Mouse (Mus musculus) midbrain, embryonic 13.5 days (tissue): Measurements from ENCODE around the gene Aifm2. TPM values are rescaled to one million over a fixed set of nuclear protein-coding genes. Genes with fewer than 3 reads are reported as not detected.

ENCODE experiments used
- ATAC-seq: fragments of 200-750 bp; cut with Nextera tagmentation; 2 replicates; pipeline ENCODE4 v1.8.0; 2017; ENCODE audit warnings: mild to moderate bottlenecking, moderate TSS enrichment, moderate library complexity
- H3K27ac ChIP-seq: fragments of 300-500 bp; sonication (generic); 2 replicates; pipeline ENCODE4 v1.5.1; 2015; ENCODE audit warnings: inconsistent platforms, mild to moderate bottlenecking, moderate library complexity
- H3K27me3 ChIP-seq: fragments of 300-500 bp; sonication (generic); 2 replicates; pipeline ENCODE4 v1.6.1; 2015; ENCODE audit warnings: mild to moderate bottlenecking, inconsistent platforms
- H3K36me3 ChIP-seq: fragments of 300-500 bp; sonication (generic); 2 replicates; pipeline ENCODE4 v1.6.1; 2015; ENCODE audit warnings: mild to moderate bottlenecking, inconsistent platforms
- H3K4me1 ChIP-seq: fragments of 300-500 bp; sonication (generic); replicated peaks from 2 replicates; pipeline ENCODE4 v1.6.1; 2015; ENCODE audit warnings: inconsistent platforms
- H3K4me2 ChIP-seq: fragments of 300-500 bp; sonication (generic); replicated peaks from 2 replicates; pipeline ENCODE4 v1.6.1; 2015; ENCODE audit warnings: moderate library complexity, mild to moderate bottlenecking, inconsistent platforms
- H3K4me3 ChIP-seq: fragments of 300-500 bp; sonication (generic); replicated peaks from 2 replicates; pipeline ENCODE4 v1.5.1; 2015; ENCODE audit warnings: mild to moderate bottlenecking, inconsistent platforms
- H3K9ac ChIP-seq: fragments of 300-500 bp; sonication (generic); replicated peaks from 2 replicates; pipeline ENCODE4 v1.6.1; 2015; ENCODE audit warnings: mild to moderate bottlenecking, inconsistent platforms
- H3K9me3 ChIP-seq: fragments of 300-500 bp; sonication (generic); 2 replicates; pipeline ENCODE4 v1.6.1; 2016; ENCODE audit warnings: mild to moderate bottlenecking, inconsistent platforms
- WGBS: fragments of 180-500 bp; shearing (Covaris S2); methylation state at CpG from one replicate; pipeline ENCODE4 v1.1.7; 2015; 5-methylcytosine and 5-hydroxymethylcytosine counted together
- polyA plus RNA-seq: library from polyadenylated mRNA; unstranded; fragments of >200 nt; fragmentation: Nextera tagmentation; extraction: Ambion mirVana; gene quantifications from 2 replicates; pipeline ENCODE4 v1.2.1, GENCODE M21; 2015

The Aifm2 gene
- polyA plus RNA-seq, 1 experiment from 2014 or later: 4.9 TPM

GRCm38 (mm10) chr10:61750014-61750413 is 35.0 kb downstream of the Aifm2 start:
- Histone ChIP-seq H3K4me3 (no peak overlapping the region), H3K36me3 (peaks cover 96% of the 10 kb centered on the region), H3K9me3 (0 out of 2 replicates have a peak, but pooled peaks cover 3% of the 10 kb centered on the region), H3K4me1 (no peaks in the 10 kb centered on the region), H3K4me2 (no peak overlapping the region), H3K27me3 (no peaks in the 10 kb centered on the region), H3K9ac (no peak overlapping the region), H3K27ac (no peak overlapping the region)
- ATAC-seq: no peak
- WGBS: 93% methylated on average over 9 of the region's 9 CpGs

GRCm38 (mm10) chr10:61751534-61752219 is 36.6 kb downstream of the Aifm2 start:
- H3K4me1 ChIP-seq: no peaks in the 10 kb centered on the region
- H3K9ac ChIP-seq: peak overlapping the region; percentile 10; the same call in 1 of the 2 replicates
- no peak overlapping the region for H3K27ac ChIP-seq
- no peak overlapping the region for H3K4me2 ChIP-seq
- H3K36me3 ChIP-seq: peaks cover 94% of the 10 kb centered on the region
- ATAC-seq: no peak
- H3K4me3 ChIP-seq: no peak overlapping the region
- H3K27me3 ChIP-seq: no peaks in the 10 kb centered on the region
- 90% methylated on average over 20 of the region's 20 CpGs for WGBS
- no peaks in the 10 kb centered on the region for H3K9me3 ChIP-seq

GRCm38 (mm10) chr10:61753071-61753470 is 38.0 kb downstream of the Aifm2 start:
- ATAC-seq: no peak
- H3K27me3 ChIP-seq: no peaks in the 10 kb centered on the region
- H3K4me1 ChIP-seq: no peaks in the 10 kb centered on the region
- no peak overlapping the region for H3K4me3 ChIP-seq
- H3K36me3 ChIP-seq: peaks cover 94% of the 10 kb centered on the region
- no peak overlapping the region for H3K4me2 ChIP-seq
- no peak overlapping the region for H3K27ac ChIP-seq
- 96% methylated on average over 23 of the region's 23 CpGs for WGBS
- H3K9me3 ChIP-seq: no peaks in the 10 kb centered on the region
- H3K9ac ChIP-seq: no peak overlapping the region

DNA sequence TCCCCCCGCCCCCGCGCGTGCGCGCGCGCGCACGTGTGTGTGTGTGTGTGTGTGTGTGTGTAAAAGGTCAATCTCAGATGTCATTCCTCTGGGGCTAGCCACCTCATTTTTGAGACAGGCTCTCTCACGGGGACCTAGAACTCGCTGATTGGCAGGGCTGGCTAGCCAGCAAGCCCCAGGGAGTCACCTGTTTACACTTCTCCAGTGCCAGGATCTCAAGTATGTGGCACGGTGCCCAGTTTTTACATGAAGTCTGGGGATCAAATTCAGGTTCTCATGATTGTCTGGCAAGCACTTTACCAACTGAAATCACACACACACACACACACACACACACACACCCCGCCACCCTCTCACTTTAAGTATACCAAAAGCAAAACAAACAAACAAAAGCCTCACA is 42.0 kb downstream of the Aifm2 start:
- Histone ChIP-seq H3K27me3 (no peaks in the 10 kb centered on the region), H3K36me3 (peaks cover 56% of the 10 kb centered on the region)
- WGBS: 93% methylated on average over 14 of the region's 14 CpGs

GRCm38 (mm10) chr10:61758904-61759303 is 43.8 kb downstream of the Aifm2 start:
- 90% methylated on average over 2 of the region's 2 CpGs for WGBS
- no peak overlapping the region for H3K4me2 ChIP-seq
- no peak overlapping the region for H3K27ac ChIP-seq
- H3K9ac ChIP-seq: no peak overlapping the region
- peaks cover 37% of the 10 kb centered on the region for H3K36me3 ChIP-seq
- peaks cover 3% of the 10 kb centered on the region; the same call in 1 of the 2 replicates for H3K27me3 ChIP-seq
- H3K4me1 ChIP-seq: no peaks in the 10 kb centered on the region
- ATAC-seq: no peak
- H3K9me3 ChIP-seq: no peaks in the 10 kb centered on the region
- no peak overlapping the region for H3K4me3 ChIP-seq

More for the DNA sequence above, 42.0 kb downstream of the Aifm2 start:
- H3K4me3 ChIP-seq: no peak overlapping the region
- H3K9me3 ChIP-seq: no peaks in the 10 kb centered on the region
- no peak overlapping the region for H3K27ac ChIP-seq
- no peak for ATAC-seq
- H3K4me2 ChIP-seq: no peak overlapping the region
- no peaks in the 10 kb centered on the region for H3K4me1 ChIP-seq
- no peak overlapping the region for H3K9ac ChIP-seq

GRCm38 (mm10) chr10:61759869-61760268 is 44.8 kb downstream of the Aifm2 start:
- Histone ChIP-seq H3K27ac (no peak overlapping the region), H3K27me3 (peaks cover 3% of the 10 kb centered on the region; the same call in 1 of the 2 replicates), H3K4me2 (no peak overlapping the region), H3K36me3 (peaks cover 30% of the 10 kb centered on the region), H3K9ac (no peak overlapping the region), H3K9me3 (no peaks in the 10 kb centered on the region), H3K4me1 (peaks cover 4% of the 10 kb centered on the region), H3K4me3 (no peak overlapping the region)
- 83% methylated on average over 6 of the region's 6 CpGs for WGBS
- no peak for ATAC-seq

DNA sequence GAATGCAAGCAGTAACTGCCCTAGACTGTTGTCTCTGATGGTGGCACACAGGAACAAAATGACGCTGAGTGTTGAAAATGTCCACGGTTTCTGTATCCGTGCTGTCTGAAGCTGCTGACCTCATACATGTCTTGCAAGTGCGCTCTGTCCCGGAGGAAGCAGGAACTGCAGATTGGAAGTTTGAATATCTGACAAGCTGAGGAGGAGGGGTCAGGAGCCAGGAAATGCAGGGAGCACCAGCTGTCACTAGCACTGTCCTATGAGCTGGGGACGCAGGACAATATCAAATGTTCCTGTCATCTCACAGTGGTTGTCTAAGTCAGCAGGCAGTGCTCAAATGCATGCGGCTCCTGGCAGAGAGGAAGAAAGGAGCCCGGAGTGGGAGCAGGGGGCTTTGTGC is 49.6 kb downstream of the Aifm2 start:
- Histone ChIP-seq H3K4me3 (no peak overlapping the region), H3K27me3 (peaks cover 10% of the 10 kb centered on the region; the same call in 1 of the 2 replicates), H3K36me3 (peaks cover 9% of the 10 kb centered on the region), H3K9me3 (no peaks in the 10 kb centered on the region), H3K9ac (no peak overlapping the region), H3K4me2 (no peak overlapping the region), H3K4me1 (peaks cover 30% of the 10 kb centered on the region), H3K27ac (no peak overlapping the region)
- no peak for ATAC-seq
- 70% methylated on average over 8 of the region's 8 CpGs for WGBS

DNA sequence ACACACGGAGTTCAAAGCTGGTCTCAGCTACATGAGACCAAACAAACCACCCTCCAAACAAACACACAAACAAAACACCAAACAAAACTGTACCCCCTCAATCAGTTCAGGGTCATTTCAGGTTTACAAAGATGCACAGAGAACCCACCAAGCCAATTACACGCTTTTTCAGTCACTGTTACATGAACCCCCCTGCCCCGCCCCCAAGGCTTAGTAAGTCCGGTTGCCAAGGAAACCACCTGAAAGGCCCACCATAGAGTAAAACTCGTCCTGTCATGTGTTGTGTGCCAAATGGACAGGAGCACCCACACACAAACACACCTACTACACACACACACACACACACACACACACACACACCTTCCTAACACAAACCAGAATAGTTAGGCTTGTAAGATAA is 50.5 kb downstream of the Aifm2 start:
- no peak overlapping the region for H3K27ac ChIP-seq
- H3K36me3 ChIP-seq: peaks cover 9% of the 10 kb centered on the region
- peaks cover 10% of the 10 kb centered on the region; the same call in 1 of the 2 replicates for H3K27me3 ChIP-seq
- ATAC-seq: peak; percentile 62; the same call in 1 of the 2 replicates
- 0 out of 2 replicates have a peak overlapping the region, but pooled peaks have one; percentile 9 for H3K4me2 ChIP-seq
- no peak overlapping the region for H3K9ac ChIP-seq
- H3K4me1 ChIP-seq: peaks cover 30% of the 10 kb centered on the region
- H3K4me3 ChIP-seq: no peak overlapping the region
- H3K9me3 ChIP-seq: no peaks in the 10 kb centered on the region
- 30% methylated on average over 5 of the region's 5 CpGs for WGBS

DNA sequence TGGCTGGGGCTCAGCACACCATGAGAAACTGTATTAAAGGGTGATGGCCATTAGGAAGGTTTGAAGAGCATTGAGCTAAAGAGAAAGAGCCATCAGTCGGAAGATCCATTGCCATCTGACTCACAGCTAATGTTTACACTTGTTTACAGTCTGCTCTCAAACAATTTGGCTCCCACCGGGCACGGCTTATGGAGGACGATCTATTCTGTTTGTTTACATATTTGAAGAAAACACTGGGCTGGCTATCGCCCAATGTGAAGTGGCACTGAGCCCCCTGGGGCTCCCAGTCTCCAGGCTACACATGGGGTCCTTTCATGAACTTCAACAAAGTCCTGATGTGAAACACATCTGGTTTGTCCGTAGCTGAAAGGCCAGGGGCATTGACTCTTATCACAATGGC is 51.7 kb downstream of the Aifm2 start:
- peaks cover 16% of the 10 kb centered on the region for H3K36me3 ChIP-seq
- H3K4me2 ChIP-seq: no peak overlapping the region
- no peak for ATAC-seq
- no peak overlapping the region for H3K9ac ChIP-seq
- WGBS: 59% methylated on average over 6 of the region's 6 CpGs
- no peak overlapping the region for H3K27ac ChIP-seq
- H3K27me3 ChIP-seq: peaks cover 10% of the 10 kb centered on the region; the same call in 1 of the 2 replicates
- no peaks in the 10 kb centered on the region for H3K9me3 ChIP-seq
- H3K4me3 ChIP-seq: no peak overlapping the region
- H3K4me1 ChIP-seq: peaks cover 30% of the 10 kb centered on the region

DNA sequence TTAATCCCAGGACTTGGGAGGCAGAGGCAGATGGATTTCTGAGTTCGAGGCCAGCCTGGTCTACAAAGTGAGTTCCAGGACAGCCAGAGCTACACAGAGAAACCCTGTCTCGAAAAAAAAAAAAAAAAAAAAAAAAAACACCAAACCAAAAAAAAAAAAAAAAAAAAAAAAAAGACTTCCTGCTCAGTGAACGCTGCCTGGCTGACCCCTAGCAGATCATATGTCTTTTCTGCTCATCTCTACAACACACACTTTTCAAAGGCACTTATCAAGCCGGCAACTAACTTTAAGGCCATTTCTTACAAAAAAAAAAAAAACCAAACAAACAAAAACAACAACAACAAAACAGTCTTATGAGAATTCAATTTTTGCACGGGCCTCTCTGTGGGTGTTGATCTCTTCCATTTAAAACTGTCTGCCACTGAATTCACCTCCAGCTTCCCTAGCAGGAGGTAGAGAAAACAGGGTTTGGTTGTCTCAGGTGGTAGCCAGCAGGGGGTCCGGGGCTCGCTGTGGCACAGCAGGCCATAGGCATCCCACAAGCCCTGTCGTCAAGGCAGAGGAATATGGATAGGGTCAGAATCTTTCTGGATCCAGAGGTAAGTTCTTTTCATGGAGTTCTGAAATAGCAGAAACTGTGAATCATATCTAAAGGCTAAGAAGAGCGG is 66.5 kb downstream of the Aifm2 start:
- peaks cover 28% of the 10 kb centered on the region for H3K4me1 ChIP-seq
- 23% methylated on average over 7 of the region's 9 CpGs for WGBS
- ATAC-seq: no peak
- peak overlapping the region; percentile 100 for H3K27ac ChIP-seq
- peak overlapping the region; percentile 99 for H3K9ac ChIP-seq
- peak overlapping the region; percentile 90 for H3K4me3 ChIP-seq
- H3K36me3 ChIP-seq: no peaks in the 10 kb centered on the region
- peak overlapping the region; percentile 67 for H3K4me2 ChIP-seq
- H3K9me3 ChIP-seq: no peaks in the 10 kb centered on the region
- H3K27me3 ChIP-seq: no peaks in the 10 kb centered on the region

DNA sequence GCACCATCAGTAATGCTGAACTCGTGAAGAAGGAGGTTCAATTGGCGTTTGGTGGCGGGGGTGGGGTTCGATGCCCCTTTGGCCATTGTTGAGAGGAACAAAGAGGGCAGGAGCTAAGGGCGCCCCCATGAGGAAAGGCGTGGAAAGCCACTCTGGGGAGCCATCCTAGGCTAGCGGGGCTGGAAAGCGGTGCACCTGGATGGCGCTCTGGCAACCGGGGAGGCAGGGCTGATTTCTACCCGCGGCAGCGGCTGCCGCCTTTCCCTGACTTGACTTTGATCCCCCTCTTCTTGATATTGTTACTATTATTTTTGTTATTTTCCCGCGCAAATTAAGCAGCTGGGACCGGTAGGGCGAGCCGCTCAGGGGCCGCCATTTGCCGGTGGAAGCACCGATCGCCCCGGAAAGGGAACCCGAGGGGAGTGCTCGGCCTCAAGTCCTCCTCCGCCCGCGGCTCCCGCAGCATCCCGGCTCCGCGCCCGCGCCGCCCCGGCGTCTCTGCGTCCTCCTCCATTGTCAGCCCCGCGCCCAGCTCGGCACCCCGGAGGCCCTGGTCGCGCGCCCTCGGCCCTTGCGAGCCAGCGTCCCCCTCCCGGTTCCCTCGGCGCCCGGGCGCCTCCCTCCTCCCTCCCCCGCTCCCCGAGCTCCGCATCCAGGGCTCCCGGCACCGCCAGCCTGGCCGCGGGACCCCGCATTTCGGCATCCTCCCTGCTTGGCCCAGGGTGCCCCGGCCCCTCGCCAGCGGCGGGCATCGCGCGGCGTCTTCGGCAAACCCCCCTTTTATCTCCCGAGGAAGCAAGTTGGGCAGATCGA is 67.9 kb downstream of the Aifm2 start:
- Histone ChIP-seq H3K9me3 (no peaks in the 10 kb centered on the region), H3K4me2 (peak overlapping the region; percentile 67), H3K4me3 (peak overlapping the region; percentile 90), H3K9ac (peak overlapping the region; percentile 99), H3K27me3 (no peaks in the 10 kb centered on the region), H3K27ac (peak overlapping the region; percentile 100), H3K4me1 (peaks cover 28% of the 10 kb centered on the region), H3K36me3 (no peaks in the 10 kb centered on the region)
- ATAC-seq: peak; percentile 57
- WGBS: under 1% methylated on average over 71 of the region's 74 CpGs
